Mouse (Mus musculus) lung, embryonic 16.5 days (tissue): ENCODE measurements around the gene Tmem52b. TPM values are rescaled to one million over a fixed set of nuclear protein-coding genes. Genes with fewer than 3 reads are reported as not detected.
"Not testable (repeated sequence)": the region's sequence is repeated elsewhere in the genome, so short reads cannot be mapped to it uniquely, and the experiment has no call there.

ENCODE experiments used
- ATAC-seq: fragments of 200-750 bp; cut with Nextera tagmentation; 2 replicates; pipeline ENCODE4 v1.8.0; 2017; ENCODE audit warnings: low read depth, mild to moderate bottlenecking, moderate library complexity
- H3K27ac ChIP-seq: fragments of 300-500 bp; sonication (generic); 2 replicates; pipeline ENCODE4 v1.5.1; 2014; ENCODE audit warnings: mild to moderate bottlenecking, control low read depth, low read length
- H3K27me3 ChIP-seq: fragments of 300-500 bp; sonication (generic); 2 replicates; pipeline ENCODE4 v1.6.1; 2014; ENCODE audit warnings: low read depth, low read length, mixed read lengths; ENCODE audit not compliant: control insufficient read depth, insufficient read depth
- H3K36me3 ChIP-seq: fragments of 300-500 bp; sonication (generic); 2 replicates; pipeline ENCODE4 v1.6.1; 2014; ENCODE audit warnings: low read length; ENCODE audit not compliant: control insufficient read depth, insufficient read depth
- H3K4me1 ChIP-seq: fragments of 300-500 bp; sonication (generic); replicated peaks from 2 replicates; pipeline ENCODE4 v1.6.1; 2014; ENCODE audit warnings: low read length, mixed read lengths; ENCODE audit not compliant: control insufficient read depth, insufficient read depth
- H3K4me2 ChIP-seq: fragments of 300-500 bp; sonication (generic); 2 replicates; pipeline ENCODE4 v1.6.1; 2014; ENCODE audit warnings: low read depth, low read length, control low read depth
- H3K4me3 ChIP-seq: fragments of 300-500 bp; sonication (generic); 2 replicates; pipeline ENCODE4 v1.5.1; 2014; ENCODE audit warnings: mild to moderate bottlenecking, low read length, control low read depth
- H3K9ac ChIP-seq: fragments of 300-500 bp; sonication (generic); 2 replicates; pipeline ENCODE4 v1.6.1; 2014; ENCODE audit warnings: low read length, control low read depth
- H3K9me3 ChIP-seq: fragments of 300-500 bp; sonication (generic); 2 replicates; pipeline ENCODE4 v1.6.1; 2016; ENCODE audit warnings: low read length; ENCODE audit not compliant: control insufficient read depth
- WGBS: fragments of 180-500 bp; shearing (Covaris S2); extraction: QIAGEN DNeasy Blood & Tissue Kit; methylation state at CpG from one replicate; pipeline ENCODE4 v1.1.7; 2014; 5-methylcytosine and 5-hydroxymethylcytosine counted together
- polyA plus RNA-seq: library from polyadenylated mRNA; unstranded; fragments of >200 nt; fragmentation: Nextera tagmentation; extraction: Ambion mirVana; gene quantifications from 2 replicates; pipeline ENCODE4 v1.2.1, GENCODE M21; 2015

Tmem52b gene
- polyA plus RNA-seq = 0.09 TPM in 1 of 2 replicates, not detected in the other

- Histone ChIP-seq H3K4me2 (no peak within 1 kb of the TSS; the same call in 1 of the 2 replicates), H3K9me3 (no peaks in the 10 kb centered on the region), H3K27ac (no peak within 1 kb of the TSS), H3K36me3 (no peaks in the 10 kb centered on the region), H3K4me3 (no peak within 1 kb of the TSS), H3K9ac (no peak within 1 kb of the TSS), H3K27me3 (no peaks in the 10 kb centered on the region), H3K4me1 (peaks cover 12% of the 10 kb centered on the region)
- no peak for ATAC-seq
- WGBS = 51% methylated on average over 3 of the region's 3 CpGs
Observed at GRCm38 (mm10) chr6:129512367-129512766, at the start of gene Tmem52b. Gene Tmem52b (plus strand): TSS chr6:129512555.

- no peaks in the 10 kb centered on the region for H3K9me3 ChIP-seq
- no peak overlapping the region for H3K4me2 ChIP-seq
- 77% methylated on average over 6 of the region's 6 CpGs for WGBS
- H3K9ac ChIP-seq = no peak overlapping the region
- H3K27me3 ChIP-seq = no peaks in the 10 kb centered on the region
- ATAC-seq = no peak
- no peaks in the 10 kb centered on the region for H3K4me1 ChIP-seq
- H3K36me3 ChIP-seq = no peaks in the 10 kb centered on the region
- H3K4me3 ChIP-seq = no peak overlapping the region
- H3K27ac ChIP-seq = no peak overlapping the region
Observed at GRCm38 (mm10) chr6:129471386-129471785, 41.0 kb upstream of the Tmem52b start.

- H3K4me1 ChIP-seq = no peaks in the 10 kb centered on the region
- no peaks in the 10 kb centered on the region for H3K9me3 ChIP-seq
- 65% methylated on average over 5 of the region's 5 CpGs for WGBS
- H3K27me3 ChIP-seq = no peaks in the 10 kb centered on the region
- no peak overlapping the region for H3K27ac ChIP-seq
- H3K4me2 ChIP-seq = no peak overlapping the region
- H3K36me3 ChIP-seq = no peaks in the 10 kb centered on the region
- ATAC-seq = no peak
- H3K9ac ChIP-seq = no peak overlapping the region
- H3K4me3 ChIP-seq = no peak overlapping the region
Observed at GRCm38 (mm10) chr6:129472627-129473026, 39.7 kb upstream of the Tmem52b start.

GRCm38 (mm10) chr6:129476404-129477126, 35.8 kb upstream of the Tmem52b start:
- 0 out of 2 replicates have a peak, but pooled peaks cover 4% of the 10 kb centered on the region for H3K4me1 ChIP-seq
- no peak overlapping the region for H3K27ac ChIP-seq
- H3K27me3 ChIP-seq = no peaks in the 10 kb centered on the region
- H3K4me3 ChIP-seq = no peak overlapping the region
- H3K9me3 ChIP-seq = no peaks in the 10 kb centered on the region
- no peaks in the 10 kb centered on the region for H3K36me3 ChIP-seq
- ATAC-seq = no peak
- 26% methylated on average over 13 of the region's 13 CpGs for WGBS
- H3K9ac ChIP-seq = no peak overlapping the region
- H3K4me2 ChIP-seq = no peak overlapping the region

DNA sequence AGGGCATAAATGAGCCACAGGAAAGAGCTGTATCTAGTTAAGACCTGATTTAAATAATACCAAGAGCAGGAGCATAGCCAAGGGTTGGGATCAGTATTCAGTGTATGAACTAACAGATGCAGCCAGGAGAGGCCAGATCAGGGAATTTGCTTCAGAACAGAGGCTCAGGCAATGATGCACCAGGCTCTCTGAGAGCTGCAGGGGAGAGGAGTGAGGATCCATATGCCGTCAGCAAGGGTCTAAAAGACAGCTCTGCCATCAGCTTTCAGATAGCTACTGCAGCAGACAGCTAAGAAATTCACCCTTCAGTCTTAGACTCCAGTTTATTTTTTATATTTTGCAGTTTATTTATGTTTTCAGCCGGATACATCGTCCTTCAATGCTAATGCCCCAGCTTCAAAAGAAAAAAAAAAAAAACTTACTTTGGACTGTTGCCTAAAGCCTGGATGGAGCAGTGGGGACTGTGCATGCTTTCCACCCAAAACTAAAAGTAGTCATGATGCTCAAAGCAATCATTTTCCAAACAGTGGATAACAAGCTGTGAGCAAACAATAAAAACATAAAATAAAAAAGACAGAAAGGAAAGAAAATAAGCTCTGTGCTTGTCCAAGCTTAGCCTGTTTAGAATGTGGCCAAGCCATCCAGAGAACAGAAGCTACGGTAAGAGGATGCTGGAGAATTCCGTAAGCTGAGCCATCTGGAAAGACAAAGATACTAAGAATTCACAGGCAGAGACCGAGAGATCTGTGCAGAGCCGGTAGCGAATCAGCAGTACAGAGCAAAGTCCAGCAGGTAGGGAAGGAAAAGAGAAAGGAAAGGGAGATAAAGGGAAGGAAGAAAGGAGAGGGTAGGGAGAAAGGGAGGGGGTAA, 32.0 kb upstream of the Tmem52b start:
- Histone ChIP-seq H3K4me3 (no peak overlapping the region), H3K9ac (no peak overlapping the region), H3K9me3 (no peaks in the 10 kb centered on the region), H3K27ac (0 out of 2 replicates have a peak overlapping the region, but pooled peaks have one; percentile 43), H3K27me3 (no peaks in the 10 kb centered on the region), H3K4me2 (no peak overlapping the region), H3K36me3 (no peaks in the 10 kb centered on the region), H3K4me1 (0 out of 2 replicates have a peak, but pooled peaks cover 4% of the 10 kb centered on the region)
- ATAC-seq = peak; percentile 71
- 49% methylated on average over 8 of the region's 8 CpGs for WGBS

DNA sequence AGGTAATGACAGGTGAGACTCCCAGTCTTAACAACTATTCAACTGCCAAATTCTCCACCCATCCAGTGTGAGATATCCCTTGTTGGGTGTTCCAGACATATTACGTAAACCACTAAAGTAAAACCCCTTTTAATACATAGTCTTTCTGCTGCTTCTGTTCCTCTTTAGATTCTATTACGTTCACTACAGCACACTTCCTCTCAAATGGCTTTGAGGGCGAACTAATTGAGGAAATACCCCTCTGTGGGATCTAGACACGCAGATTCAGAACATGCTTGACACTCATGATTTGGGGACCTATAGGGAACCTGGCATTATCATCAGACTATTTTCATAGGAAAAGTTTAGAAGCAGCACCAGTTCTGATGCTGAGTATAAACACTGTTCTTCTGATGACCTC, 17.4 kb upstream of the Tmem52b start:
- Histone ChIP-seq H3K4me3 (no peak overlapping the region), H3K27me3 (no peaks in the 10 kb centered on the region), H3K9ac (no peak overlapping the region), H3K9me3 (no peaks in the 10 kb centered on the region), H3K27ac (no peak overlapping the region), H3K4me2 (no peak overlapping the region), H3K36me3 (no peaks in the 10 kb centered on the region), H3K4me1 (no peaks in the 10 kb centered on the region)
- 73% methylated on average over 4 of the region's 4 CpGs for WGBS
- ATAC-seq = no peak

GRCm38 (mm10) chr6:129497345-129498218, 14.8 kb upstream of the Tmem52b start:
- Histone ChIP-seq H3K4me1 (no peaks in the 10 kb centered on the region), H3K27ac (no peak overlapping the region), H3K4me3 (no peak overlapping the region), H3K27me3 (no peaks in the 10 kb centered on the region), H3K4me2 (no peak overlapping the region), H3K36me3 (no peaks in the 10 kb centered on the region), H3K9me3 (no peaks in the 10 kb centered on the region), H3K9ac (no peak overlapping the region)
- ATAC-seq = peak; percentile 43; the same call in 1 of the 2 replicates
- 37% methylated on average over 3 of the region's 3 CpGs for WGBS

DNA sequence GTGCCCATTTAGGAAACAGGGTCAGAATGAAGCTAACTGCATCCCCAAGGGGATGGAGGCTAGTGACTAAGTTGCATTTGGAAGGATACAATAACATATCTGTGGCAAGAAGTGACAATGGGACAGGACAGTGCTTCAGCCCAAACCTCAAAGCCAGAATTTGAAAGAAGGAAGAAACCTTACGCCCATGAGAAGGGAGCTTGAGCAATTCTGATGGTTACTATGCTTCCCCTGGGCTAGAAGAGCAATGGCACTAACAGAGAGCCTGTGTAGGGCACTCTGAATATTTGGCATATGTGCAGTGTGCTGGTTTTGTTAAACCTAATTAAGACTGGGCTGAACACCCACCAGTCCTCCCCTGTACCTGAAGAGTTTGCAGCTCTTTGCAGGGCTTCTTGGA, 12.8 kb upstream of the Tmem52b start:
- H3K27me3 ChIP-seq, H3K4me1 ChIP-seq, H3K4me3 ChIP-seq, H3K9ac ChIP-seq, H3K9me3 ChIP-seq, H3K27ac ChIP-seq, H3K36me3 ChIP-seq, ATAC-seq, H3K4me2 ChIP-seq: not testable (repeated sequence)
- WGBS = 85% methylated on average over 1 of the region's 1 CpGs
